In genomic region chr8:60466686-60467335, GRCm38 (mm10) we compare ENCODE assay signal across 9 mouse cellular contexts. TPM values are rescaled to one million over a fixed set of nuclear protein-coding genes. Genes with fewer than 3 reads are reported as not detected.
DNase-seq lines count a peak whose midpoint lies in the region; ATAC-seq and TF ChIP-seq lines count a peak whose summit lies in the region.
"Had no signal": no experiment of that assay in that cellular context is flagged by ENCODE, and none has a peak within 500 bp of the region (broad histone marks: within the 10 kb centered on the region; RNA-seq: fewer than 3 reads in every experiment).

No protein-coding gene starts in this region.

- WGBS in embryonic facial prominence, embryonic 13.5 days: 36% methylated on average over 15 of the region's 15 CpGs
- 37% methylated on average over 15 of the region's 15 CpGs for WGBS in hindbrain, embryonic 12.5 days

- TF ChIP-seq POLR2A in MEL (IDR thresholded peaks at IDR 0.05; ENCODE audit: control insufficient read depth in 1 of 2, insufficient read depth in 1 of 2, low read depth in 1 of 2, low read length in 2 of 2, poor library complexity in 1 of 2): no peak

- TF ChIP-seq EP300 in MEL (IDR thresholded peaks at IDR 0.05; ENCODE audit: low read depth in 1 of 2, low read length in 2 of 2): no peak

- H3K4me1 ChIP-seq in MEL (ENCODE audit: control insufficient read depth in 1 of 2, insufficient read depth in 2 of 2, low read length in 2 of 2): no peaks in the 10 kb centered on the region
- no peaks in the 10 kb centered on the region for H3K4me1 ChIP-seq in embryonic facial prominence, embryonic 13.5 days
- H3K4me1 ChIP-seq in hindbrain, embryonic 12.5 days: no peaks in the 10 kb centered on the region
- H3K4me1 ChIP-seq: limb, embryonic 15.5 days had no signal

- peak; percentile 38 for DNase-seq in MEL (ENCODE audit: low read depth, low spot score)
- DNase-seq in adrenal gland, postnatal 36 days: peak; percentile 64 to 74
- DNase-seq in layer of hippocampus, postnatal 10 days (ENCODE audit: low spot score in 2 of 2): peak; percentile 80 to 88
- DNase-seq in right cerebral cortex, postnatal 25 days: peak; percentile 72

- TF ChIP-seq RAD21 in MEL (IDR thresholded peaks at IDR 0.05; ENCODE audit: low read depth, low read length): peak; percentile 67

- no peak overlapping the region for H3K9ac ChIP-seq in MEL (ENCODE audit: control insufficient read depth, low read depth, low read length, poor library complexity, severe bottlenecking)
- H3K9ac ChIP-seq in embryonic facial prominence, embryonic 13.5 days: no peak overlapping the region
- no peak overlapping the region for H3K9ac ChIP-seq in hindbrain, embryonic 12.5 days
- H3K9ac ChIP-seq: limb, embryonic 15.5 days had no signal

- H3K9me3 ChIP-seq in MEL (replicated peaks; ENCODE audit: insufficient read depth, low read length): no peaks in the 10 kb centered on the region
- no peaks in the 10 kb centered on the region for H3K9me3 ChIP-seq in embryonic facial prominence, embryonic 13.5 days
- H3K9me3 ChIP-seq in hindbrain, embryonic 12.5 days (replicated peaks): no peaks in the 10 kb centered on the region
- H3K9me3 ChIP-seq: limb, embryonic 15.5 days had no signal

- TF ChIP-seq CTCF in MEL (IDR thresholded peaks at IDR 0.05 in 2 of 3, conservative IDR thresholded peaks at IDR 0.05 in 1 of 3; ENCODE audit: control insufficient read depth in 1 of 3, insufficient read depth in 1 of 3, low read depth in 2 of 3, low read length in 3 of 3, poor library complexity in 1 of 3, severe bottlenecking in 1 of 3): peak; percentile 52 to 74 (median 62)

- no peaks in the 10 kb centered on the region for H3K79me2 ChIP-seq in MEL (ENCODE audit: control insufficient read depth, insufficient read depth, low read length, poor library complexity)

- no peaks in the 10 kb centered on the region for H3K36me3 ChIP-seq in MEL (ENCODE audit: control insufficient read depth in 1 of 2, insufficient read depth in 2 of 2, low read length in 2 of 2)
- H3K36me3 ChIP-seq in embryonic facial prominence, embryonic 13.5 days: no peaks in the 10 kb centered on the region
- no peaks in the 10 kb centered on the region for H3K36me3 ChIP-seq in hindbrain, embryonic 12.5 days
- H3K36me3 ChIP-seq: limb, embryonic 15.5 days had no signal

- ATAC-seq in embryonic facial prominence, embryonic 13.5 days (ENCODE audit: insufficient number of reproducible peaks, insufficient read depth, low FRiP score, low TSS enrichment, low read depth): no peak
- ATAC-seq in hindbrain, embryonic 12.5 days (ENCODE audit: low FRiP score): peak; percentile 77
- ATAC-seq in megakaryocyte, adult 5-6 weeks (ENCODE audit: poor library complexity, severe bottlenecking): peak; percentile 54; the same call in 1 of the 2 replicates
- no peak for ATAC-seq in erythroid progenitor cell, adult 5-6 weeks (replicated peaks; ENCODE audit: low FRiP score, poor library complexity, severe bottlenecking)

- no peak overlapping the region for H3K4me3 ChIP-seq in MEL (ENCODE audit: control insufficient read depth in 1 of 2, insufficient read depth in 1 of 2, low read depth in 2 of 2, low read length in 2 of 2)
- no peak overlapping the region for H3K4me3 ChIP-seq in embryonic facial prominence, embryonic 13.5 days
- no peak overlapping the region for H3K4me3 ChIP-seq in hindbrain, embryonic 12.5 days
- H3K4me3 ChIP-seq: limb, embryonic 15.5 days had no signal

- no peaks in the 10 kb centered on the region for H3K27me3 ChIP-seq in MEL (ENCODE audit: control insufficient read depth in 1 of 2, insufficient read depth in 2 of 2, low read length in 2 of 2)
- no peaks in the 10 kb centered on the region for H3K27me3 ChIP-seq in embryonic facial prominence, embryonic 13.5 days
- no peaks in the 10 kb centered on the region for H3K27me3 ChIP-seq in hindbrain, embryonic 12.5 days
- H3K27me3 ChIP-seq: limb, embryonic 15.5 days had no signal

- H3K27ac ChIP-seq in MEL (ENCODE audit: control insufficient read depth, low read depth, low read length): no peak overlapping the region
- no peak overlapping the region for H3K27ac ChIP-seq in embryonic facial prominence, embryonic 13.5 days
- no peak overlapping the region for H3K27ac ChIP-seq in hindbrain, embryonic 12.5 days
- H3K27ac ChIP-seq: limb, embryonic 15.5 days had no signal

- H3K4me2 ChIP-seq in embryonic facial prominence, embryonic 13.5 days: peak overlapping the region; percentile 41
- H3K4me2 ChIP-seq in hindbrain, embryonic 12.5 days (replicated peaks): 0 out of 2 replicates have a peak overlapping the region, but pooled peaks have one; percentile 13
- H3K4me2 ChIP-seq: limb, embryonic 15.5 days had no signal

TF ChIP-seq in MEL, 35 proteins besides CTCF, POLR2A, EP300 and RAD21:
- TF ChIP-seq ZC3H11A (IDR thresholded peaks at IDR 0.05; ENCODE audit: low read depth, low read length) (no peak; the same call in 1 of the 2 replicates), SIN3A (IDR thresholded peaks at IDR 0.05; ENCODE audit: low read length) (no peak), SMC3 (IDR thresholded peaks at IDR 0.05; ENCODE audit: low read depth, low read length) (peak; percentile 60), USF1 (IDR thresholded peaks at IDR 0.05; ENCODE audit: low read depth, low read length) (no peak), HCFC1 (IDR thresholded peaks at IDR 0.05; ENCODE audit: low read depth, low read length) (no peak), ETS1 (IDR thresholded peaks at IDR 0.05; ENCODE audit: low read depth, low read length) (no peak), RCOR1 (IDR thresholded peaks at IDR 0.05; ENCODE audit: low read depth, low read length) (no peak)

RNA-seq across cellular contexts. Expression of gene Gm10283, which starts 36.2 kb away (rescaled TPM):
- not detected in 2 replicates for total RNA-seq in MEL (2012; rRNA removed)
- polyA plus RNA-seq in MEL (2012; ENCODE audit: insufficient read depth in 1 of 2, insufficient read length in 2 of 2, low read depth in 1 of 2, low replicate concordance in 2 of 2, missing spikeins in 1 of 2): not detected
- not detected for total RNA-seq in adrenal gland, postnatal 36 days (2021)
- not detected in 2 replicates for polyA plus RNA-seq in embryonic facial prominence, embryonic 13.5 days (2015; fragmentation: Nextera tagmentation; extraction: Ambion mirVana)
- polyA plus RNA-seq in hindbrain, embryonic 12.5 days (2016; fragmentation: Nextera tagmentation; extraction: Ambion mirVana): not detected in 2 replicates
- total RNA-seq in layer of hippocampus, postnatal 10 days (2021): not detected
- not detected in 2 replicates for total RNA-seq in megakaryocyte, adult 5-6 weeks (2015)
- not detected in 2 replicates for total RNA-seq in megakaryocyte, adult 5-6 weeks (2017)
- total RNA-seq in erythroid progenitor cell, adult 5-6 weeks (2015; ENCODE audit: low replicate concordance): not detected in 2 replicates
- not detected in 2 replicates for total RNA-seq in erythroid progenitor cell, adult 5-6 weeks (2017; ENCODE audit: low replicate concordance)
- polyA plus RNA-seq: limb, embryonic 15.5 days had no signal

RNA-seq across cellular contexts. Expression of gene Aadat, which starts 38.9 kb away (rescaled TPM):
- total RNA-seq in MEL (2012; rRNA removed): not detected in 2 replicates
- not detected for polyA plus RNA-seq in MEL (2012; ENCODE audit: insufficient read depth in 1 of 2, insufficient read length in 2 of 2, low read depth in 1 of 2, low replicate concordance in 2 of 2, missing spikeins in 1 of 2)
- total RNA-seq in adrenal gland, postnatal 36 days (2021): not detected
- polyA plus RNA-seq in embryonic facial prominence, embryonic 13.5 days (2015; fragmentation: Nextera tagmentation; extraction: Ambion mirVana): 0.53 and 0.58 TPM in 2 replicates
- 0.68 and 1.1 TPM in 2 replicates for polyA plus RNA-seq in hindbrain, embryonic 12.5 days (2016; fragmentation: Nextera tagmentation; extraction: Ambion mirVana)
- 1 to 10 TPM in 1 of 2 experiments, under 1 TPM in 1; 0.83 to 1.2 TPM for total RNA-seq in layer of hippocampus, postnatal 10 days (2021)
- not detected in 2 replicates for total RNA-seq in megakaryocyte, adult 5-6 weeks (2015)
- total RNA-seq in megakaryocyte, adult 5-6 weeks (2017): not detected in 2 replicates
- total RNA-seq in erythroid progenitor cell, adult 5-6 weeks (2015; ENCODE audit: low replicate concordance): not detected in 2 replicates
- not detected in 2 replicates for total RNA-seq in erythroid progenitor cell, adult 5-6 weeks (2017; ENCODE audit: low replicate concordance)

Comparison
In these comparisons a context has a peak if more than half of its experiments do, and no peak if none do; other contexts are left out.
1. ATAC-seq: peak in hindbrain, embryonic 12.5 days (single experiment) and megakaryocyte, adult 5-6 weeks (single experiment); none in embryonic facial prominence, embryonic 13.5 days (single experiment) and erythroid progenitor cell, adult 5-6 weeks (single experiment).
2. Peak in every context shown above with its lines, with median percentiles within 50 percentile points of each other: DNase-seq.